Mouse (Mus musculus): ENCODE measurements around the gene Cr2.

DNA sequence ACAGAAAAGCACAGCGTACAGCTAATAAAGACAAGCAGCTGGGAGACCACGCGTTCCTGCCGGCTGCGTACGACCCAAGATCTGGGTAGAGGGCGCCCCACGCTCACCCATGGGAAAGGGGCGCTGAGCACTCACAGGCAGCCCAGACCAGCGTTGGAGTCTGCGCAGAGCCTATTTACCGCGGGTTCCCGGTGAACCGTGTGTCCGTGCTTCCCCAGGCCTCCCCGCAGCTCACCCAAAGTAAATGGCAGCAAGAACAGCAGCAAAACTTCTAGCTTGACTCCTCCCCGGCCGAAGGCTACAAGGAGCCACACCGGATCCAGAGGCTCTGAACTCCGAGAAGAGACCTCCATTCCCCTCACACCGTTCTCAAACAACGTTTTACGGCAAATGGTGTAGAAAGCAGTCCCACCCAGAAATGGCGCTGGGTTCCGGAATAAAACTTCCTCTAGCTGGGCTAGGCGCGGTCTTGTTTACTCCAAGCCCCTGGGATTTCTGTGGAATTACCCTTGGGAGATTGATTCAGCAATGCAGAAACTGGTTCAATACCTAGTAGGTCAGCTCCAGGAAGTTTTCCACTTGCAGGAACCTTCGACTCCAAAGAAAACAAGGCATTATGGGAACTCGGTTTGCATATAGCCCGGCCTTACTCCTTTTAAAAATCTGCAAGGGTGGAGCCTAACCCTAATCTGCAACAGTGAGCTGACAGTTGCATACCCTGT is 45.4 kb downstream of the Cr2 start, which contains the start of gene Cr1l:
- TF ChIP-seq CTCF (IDR thresholded peaks at IDR 0.05; ENCODE audit: borderline replicate concordance, control insufficient read depth, extremely low read depth, insufficient read depth, low read length, poor library complexity), result peak; percentile 72; the same call in 1 of the 2 replicates
- TF ChIP-seq POLR2A (IDR thresholded peaks at IDR 0.05; ENCODE audit: control insufficient read depth, extremely low read depth, insufficient read depth, low read length, poor library complexity), result peak; percentile 82
